Mouse (Mus musculus) C2C12 (cell line): ENCODE results near the gene Tmem221.

Source experiments
- CEBPB ChIP-seq: IDR thresholded peaks from one replicate; pipeline ENCODE4 v1.6.1; 2011; ENCODE audit warnings: low read depth, mild to moderate bottlenecking, control low read depth, moderate library complexity
- CTCF ChIP-seq: IDR thresholded peaks from one replicate; pipeline ENCODE4 v1.5.1; 2011; ENCODE audit not compliant: control insufficient read depth, insufficient read depth, insufficient read length
- MAX ChIP-seq: IDR thresholded peaks from one replicate; pipeline ENCODE4 v1.6.1; 2011; ENCODE audit warnings: mild to moderate bottlenecking, control low read depth
- MYOD1 ChIP-seq: IDR thresholded peaks from one replicate; pipeline ENCODE4 v1.6.1; 2011; ENCODE audit warnings: low read depth; ENCODE audit not compliant: control insufficient read depth, insufficient read length
- MYOG ChIP-seq: IDR thresholded peaks from one replicate; pipeline ENCODE4 v1.6.1; 2011; ENCODE audit not compliant: control insufficient read depth, insufficient read length; ENCODE audit errors: extremely low read depth
- USF1 ChIP-seq: IDR thresholded peaks from one replicate; pipeline ENCODE4 v1.6.1; 2011; ENCODE audit warnings: low read depth, mild to moderate bottlenecking, control low read depth, moderate library complexity

- TF ChIP-seq CTCF (no peak), USF1 (no peak), MAX (no peak), MYOG (no peak), CEBPB (no peak), MYOD1 (no peak)
Observed at GRCm38 (mm10) chr8:71592374-71593170, 33.9 kb upstream of the Tmem221 start.
